Mouse (Mus musculus) lung, postnatal 0 days (tissue): ENCODE results near the gene Gpr37l1.

ENCODE experiments used
- CTCF ChIP-seq: IDR thresholded peaks from 2 replicates; pipeline ENCODE4 v1.5.1; 2016; ENCODE audit warnings: antibody characterized with exemption, mild to moderate bottlenecking
- EP300 ChIP-seq: IDR thresholded peaks from 2 replicates; pipeline ENCODE4 v1.6.1; 2016; ENCODE audit warnings: antibody characterized with exemption, mild to moderate bottlenecking, control low read depth

- no peak for TF ChIP-seq EP300
- TF ChIP-seq CTCF, result no peak
Measured at GRCm38 (mm10) chr1:135175176-135175575, 7.7 kb upstream of the Gpr37l1 start.
